Mouse (Mus musculus) embryonic fibroblast, embryonic 13.5 days (primary cell): ENCODE data around the gene Gm14151. TPM values are rescaled to one million over a fixed set of nuclear protein-coding genes. Genes with fewer than 3 reads are reported as not detected.
"Not testable (repeated sequence)": the region's sequence is repeated elsewhere in the genome, so short reads cannot be mapped to it uniquely, and the experiment has no call there.

Experiments
- H3K27ac ChIP-seq: 2 replicates; pipeline ENCODE4 v1.5.1; 2012; ENCODE audit warnings: low read length, control low read depth, inconsistent platforms; ENCODE audit not compliant: insufficient read depth
- H3K4me1 ChIP-seq: 2 replicates; pipeline ENCODE4 v1.6.1; 2011; ENCODE audit warnings: low read length; ENCODE audit not compliant: control insufficient read depth, insufficient read depth
- H3K4me3 ChIP-seq: 2 replicates; pipeline ENCODE4 v1.5.1; 2011; ENCODE audit warnings: mild to moderate bottlenecking, control low read depth, low read length; ENCODE audit not compliant: insufficient read depth
- CTCF ChIP-seq: IDR thresholded peaks from 2 replicates; pipeline ENCODE4 v1.5.1; 2011; ENCODE audit warnings: mild to moderate bottlenecking, control low read depth, low read length, moderate library complexity, borderline replicate concordance; ENCODE audit not compliant: insufficient read depth
- POLR2A ChIP-seq: IDR thresholded peaks from 2 replicates; pipeline ENCODE4 v1.6.1; 2011; ENCODE audit warnings: low read depth, mild to moderate bottlenecking, control low read depth, low read length, moderate library complexity
- polyA plus RNA-seq: library from polyadenylated mRNA; stranded (reverse); fragments of >200 nt; gene quantifications from 2 replicates; pipeline ENCODE4 v1.2.4, GENCODE M21; 2011; ENCODE audit warnings: low read depth; ENCODE audit not compliant: missing spikeins, insufficient read length

Gm14151 gene
- not detected in 2 replicates for polyA plus RNA-seq

DNA sequence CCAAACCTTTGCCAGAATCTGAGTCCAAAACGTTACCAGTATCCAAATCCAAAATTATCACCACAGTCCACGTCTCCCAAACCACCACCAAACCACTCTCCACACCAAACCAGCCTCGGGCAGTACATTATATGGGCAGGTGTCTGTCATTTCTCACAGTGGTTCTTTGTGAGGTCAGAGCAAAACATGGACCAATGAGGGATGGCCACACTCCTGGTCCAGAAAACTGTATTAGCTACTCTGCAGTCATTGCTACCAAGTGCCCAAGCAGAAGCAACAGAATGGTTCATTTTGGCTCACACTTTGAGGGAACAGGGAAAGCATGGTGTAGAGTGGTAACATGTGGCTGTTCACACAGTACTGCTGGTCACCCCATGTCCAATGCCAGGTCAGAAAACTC, at the start of gene Gm14151:
Gene Gm14151 (minus strand): TSS at position 101 of the 400 bp plus-strand sequence.
- H3K4me3 ChIP-seq, H3K4me1 ChIP-seq, H3K27ac ChIP-seq: not testable (repeated sequence)

DNA sequence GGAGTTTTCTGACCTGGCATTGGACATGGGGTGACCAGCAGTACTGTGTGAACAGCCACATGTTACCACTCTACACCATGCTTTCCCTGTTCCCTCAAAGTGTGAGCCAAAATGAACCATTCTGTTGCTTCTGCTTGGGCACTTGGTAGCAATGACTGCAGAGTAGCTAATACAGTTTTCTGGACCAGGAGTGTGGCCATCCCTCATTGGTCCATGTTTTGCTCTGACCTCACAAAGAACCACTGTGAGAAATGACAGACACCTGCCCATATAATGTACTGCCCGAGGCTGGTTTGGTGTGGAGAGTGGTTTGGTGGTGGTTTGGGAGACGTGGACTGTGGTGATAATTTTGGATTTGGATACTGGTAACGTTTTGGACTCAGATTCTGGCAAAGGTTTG, 5.8 kb upstream of the Gm14151 start, which contains the start of gene Gm14147:
Gene Gm14147 (plus strand): TSS at position 301 of the 400 bp plus-strand sequence.
- H3K4me1 ChIP-seq, H3K4me3 ChIP-seq, H3K27ac ChIP-seq: not testable (repeated sequence)

DNA sequence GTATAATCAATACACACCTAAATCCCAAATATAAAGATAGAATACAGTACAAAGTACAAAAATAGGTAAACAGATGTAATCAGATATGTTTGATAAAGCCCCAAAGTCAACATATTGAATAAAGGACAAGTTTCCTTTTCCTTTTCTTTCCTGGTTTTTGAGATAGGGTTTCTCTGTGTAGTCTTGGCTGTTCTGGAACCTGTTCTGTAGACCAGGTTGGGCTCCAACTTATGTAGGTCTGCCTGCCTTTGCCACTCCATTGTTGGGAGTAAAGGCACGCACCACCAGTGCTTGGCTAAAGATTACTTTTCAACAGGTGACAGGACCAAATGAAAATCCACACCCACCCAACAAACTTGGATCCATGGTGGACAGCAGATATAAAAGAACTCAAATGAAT, 35.5 kb downstream of the Gm14151 start:
- Histone ChIP-seq H3K4me3 (no peak overlapping the region), H3K27ac (no peak overlapping the region), H3K4me1 (no peaks in the 10 kb centered on the region)
- TF ChIP-seq POLR2A, result no peak
- no peak for TF ChIP-seq CTCF

DNA sequence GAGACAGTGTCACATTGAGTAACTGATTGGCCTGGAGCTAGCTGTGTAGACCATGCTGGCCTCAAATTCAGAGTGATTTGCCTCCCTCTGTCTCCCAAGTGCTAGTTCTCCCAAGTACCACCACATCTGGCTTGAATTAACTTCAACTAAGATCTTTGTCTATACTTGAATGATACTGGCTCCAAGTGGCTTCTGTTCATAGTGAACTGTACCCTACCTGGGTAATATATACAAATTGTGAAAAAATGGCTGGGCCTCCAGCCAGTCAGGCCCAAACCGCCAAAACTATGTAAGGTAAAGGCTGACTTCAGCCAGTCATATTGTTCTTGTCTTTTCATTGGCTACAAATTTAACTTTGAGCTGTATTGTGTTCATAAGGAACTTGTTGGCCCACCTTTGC, 51.7 kb downstream of the Gm14151 start:
- Histone ChIP-seq H3K4me1 (peaks cover 6% of the 10 kb centered on the region; the same call in 1 of the 2 replicates), H3K4me3 (no peak overlapping the region), H3K27ac (no peak overlapping the region)
- TF ChIP-seq CTCF, result no peak
- TF ChIP-seq POLR2A, result no peak

DNA sequence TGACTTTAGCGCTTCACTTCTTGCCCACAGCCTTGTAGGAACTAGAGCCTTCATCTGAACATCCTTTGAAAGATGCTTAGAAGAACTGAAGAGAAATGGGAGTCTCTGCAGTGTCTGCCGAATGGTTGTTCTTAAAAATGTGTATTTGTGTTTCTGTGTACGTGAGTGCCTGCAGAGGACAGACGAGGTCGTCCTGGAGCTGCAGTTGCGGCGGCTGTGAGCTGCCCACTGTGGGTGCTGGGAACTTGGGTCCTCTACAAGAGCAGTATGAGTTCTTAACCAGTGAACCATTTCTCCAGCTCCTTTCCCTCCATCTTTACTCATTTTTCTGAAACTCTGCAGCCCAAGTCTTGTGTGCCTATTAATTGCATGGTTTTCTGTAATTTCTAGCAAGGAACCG, 52.4 kb downstream of the Gm14151 start:
- Histone ChIP-seq H3K4me1 (peaks cover 6% of the 10 kb centered on the region; the same call in 1 of the 2 replicates), H3K27ac (no peak overlapping the region), H3K4me3 (peak overlapping the region; percentile 48)
- no peak for TF ChIP-seq CTCF
- TF ChIP-seq POLR2A, result no peak

DNA sequence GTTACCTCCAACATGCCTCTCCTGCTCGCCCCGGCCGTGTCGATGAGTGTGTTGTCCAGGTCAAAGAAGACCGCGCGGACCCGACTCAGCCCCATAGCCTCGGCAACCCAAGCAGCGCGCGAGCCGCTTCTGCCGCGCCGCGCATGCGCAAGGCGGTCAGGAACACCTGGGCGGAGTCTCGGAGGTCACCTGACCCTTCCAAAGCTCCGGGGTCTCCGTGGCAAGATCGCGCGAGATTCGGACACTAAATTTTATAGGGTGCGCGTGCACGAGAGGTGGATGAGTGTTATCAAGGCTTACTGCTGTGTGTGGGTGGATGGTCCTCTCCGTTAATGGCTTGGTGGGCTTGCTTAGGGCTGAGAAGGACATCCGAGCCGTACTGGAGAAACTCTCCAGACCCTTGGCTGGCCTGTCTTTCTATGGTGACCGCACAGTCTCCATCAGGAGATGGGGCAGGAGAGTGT, 52.9 kb downstream of the Gm14151 start, which contains the start of the genes Ninl and Nanp:
Gene Ninl (minus strand): TSS at position 151 of the 464 bp plus-strand sequence.
Gene Nanp (minus strand): TSS at position 167 of the 464 bp plus-strand sequence.
- H3K4me3 ChIP-seq, result peak within 1 kb of the TSS; percentile 80
- peak; percentile 97 for TF ChIP-seq POLR2A
- TF ChIP-seq CTCF, result no peak
- no peak within 1 kb of the TSS for H3K27ac ChIP-seq
- H3K4me1 ChIP-seq, result peaks cover 6% of the 10 kb centered on the region; the same call in 1 of the 2 replicates

DNA sequence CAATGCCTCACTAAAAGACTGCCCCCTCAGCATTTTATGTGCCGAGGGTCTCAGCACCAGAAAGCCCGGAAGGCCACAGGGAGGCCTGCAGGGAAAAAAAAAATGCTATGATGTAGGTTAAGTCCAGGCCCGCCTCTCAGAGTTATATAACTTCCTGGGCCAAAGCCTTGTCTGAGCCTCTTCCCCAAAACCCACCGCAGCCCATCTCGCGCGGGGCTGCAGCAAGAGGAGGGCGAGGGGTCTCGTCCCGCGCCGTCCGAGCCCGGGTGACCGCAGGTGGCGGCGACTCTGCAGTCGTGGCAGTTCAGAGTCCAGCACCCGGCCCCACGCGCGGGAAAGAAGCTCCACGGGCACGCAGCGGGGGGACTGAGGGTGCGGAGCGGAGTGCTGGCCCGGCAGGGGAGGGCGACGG, 53.3 kb downstream of the Gm14151 start:
- TF ChIP-seq POLR2A, result no peak
- TF ChIP-seq CTCF, result no peak
- Histone ChIP-seq H3K4me1 (peaks cover 6% of the 10 kb centered on the region; the same call in 1 of the 2 replicates), H3K27ac (no peak overlapping the region), H3K4me3 (peak overlapping the region; percentile 80)

DNA sequence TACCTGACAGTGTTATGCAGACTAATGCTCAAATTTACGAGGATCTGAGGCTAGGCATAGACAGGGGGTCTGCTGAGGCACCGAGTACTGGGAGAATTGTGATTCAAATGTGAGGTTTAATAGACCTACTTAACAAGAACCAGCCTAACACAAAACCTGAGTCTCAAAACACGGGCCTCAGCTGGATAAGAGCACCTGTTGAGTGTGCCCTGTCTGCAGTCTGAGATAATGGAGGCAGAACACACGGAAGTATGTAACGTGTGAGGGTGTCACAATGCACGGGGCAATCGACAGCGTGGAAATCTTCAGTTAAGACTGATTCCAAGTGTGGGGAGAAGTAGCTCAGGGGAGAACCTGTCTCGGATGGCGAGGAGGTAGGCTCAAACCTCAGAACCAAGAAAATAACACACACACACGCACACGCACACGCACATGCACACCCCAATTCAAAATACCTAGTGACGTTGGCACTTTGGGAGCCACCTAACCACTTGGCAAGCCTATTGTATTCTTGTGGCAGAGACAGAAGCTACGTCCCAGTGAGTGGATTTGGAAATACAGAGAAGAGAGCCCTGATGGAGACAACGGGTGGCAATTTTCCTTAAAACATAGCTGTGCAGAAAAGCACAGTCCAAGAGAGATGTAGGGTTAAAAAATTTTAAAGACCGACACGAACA, 54.1 kb downstream of the Gm14151 start:
- H3K27ac ChIP-seq, result no peak overlapping the region
- peak overlapping the region; percentile 80 for H3K4me3 ChIP-seq
- peaks cover 6% of the 10 kb centered on the region; the same call in 1 of the 2 replicates for H3K4me1 ChIP-seq
- TF ChIP-seq POLR2A (no peak), CTCF (no peak)

DNA sequence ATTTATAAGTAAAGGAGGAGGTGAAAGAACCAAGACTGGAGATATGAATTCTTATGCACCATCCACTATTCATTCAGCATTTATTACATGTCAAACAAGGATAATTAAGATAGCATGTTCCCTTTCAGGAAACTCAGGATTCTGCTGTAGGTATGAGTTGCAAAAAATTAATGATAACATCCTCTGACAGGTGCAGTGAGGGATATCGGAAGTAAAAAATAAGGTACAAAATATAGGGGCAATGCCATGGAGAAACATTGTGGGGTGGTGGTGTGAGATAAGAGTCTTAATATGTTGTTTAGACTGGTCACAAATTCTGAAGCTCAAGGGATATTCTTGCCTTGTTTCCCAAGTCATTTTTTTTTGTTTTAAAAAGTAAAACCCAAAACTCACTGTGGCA, 54.9 kb downstream of the Gm14151 start:
- Histone ChIP-seq H3K27ac (no peak overlapping the region), H3K4me1 (peaks cover 6% of the 10 kb centered on the region; the same call in 1 of the 2 replicates), H3K4me3 (no peak overlapping the region)
- no peak for TF ChIP-seq CTCF
- no peak for TF ChIP-seq POLR2A

Other genes with a start within 250 kb of the Gm14151 start
- gene Abhd12, start 187.6 kb downstream of the Gm14151 start, polyA plus RNA-seq, result 47.2 and 57.5 TPM in 2 replicates
- 10.7 and 19.7 TPM in 2 replicates for gene Gins1, start 186.9 kb downstream of the Gm14151 start, polyA plus RNA-seq
- gene Ninl, start 53.0 kb downstream of the Gm14151 start, polyA plus RNA-seq, result 7.3 and 9.2 TPM in 2 replicates
- gene Nanp, start 53.0 kb downstream of the Gm14151 start, polyA plus RNA-seq, result 11.3 and 15.5 TPM in 2 replicates
- not detected in 2 replicates for gene Gm14147, start 5.9 kb upstream of the Gm14151 start, polyA plus RNA-seq